Mouse (Mus musculus) olfactory bulb, adult 2 months (tissue): Measurements from ENCODE around the gene Adh7.

Experiments used
- CTCF ChIP-seq: fragments of 200-500 bp; IDR thresholded peaks from 2 replicates; pipeline ENCODE4 v1.5.1; 2012; ENCODE audit warnings: low read depth, mild to moderate bottlenecking, low read length, moderate library complexity; ENCODE audit not compliant: insufficient read depth
- POLR2A ChIP-seq: fragments of 200-500 bp; IDR thresholded peaks from 2 replicates; pipeline ENCODE4 v1.6.1; 2012; ENCODE audit warnings: mild to moderate bottlenecking, low read depth, low read length, moderate library complexity; ENCODE audit not compliant: insufficient read depth

DNA sequence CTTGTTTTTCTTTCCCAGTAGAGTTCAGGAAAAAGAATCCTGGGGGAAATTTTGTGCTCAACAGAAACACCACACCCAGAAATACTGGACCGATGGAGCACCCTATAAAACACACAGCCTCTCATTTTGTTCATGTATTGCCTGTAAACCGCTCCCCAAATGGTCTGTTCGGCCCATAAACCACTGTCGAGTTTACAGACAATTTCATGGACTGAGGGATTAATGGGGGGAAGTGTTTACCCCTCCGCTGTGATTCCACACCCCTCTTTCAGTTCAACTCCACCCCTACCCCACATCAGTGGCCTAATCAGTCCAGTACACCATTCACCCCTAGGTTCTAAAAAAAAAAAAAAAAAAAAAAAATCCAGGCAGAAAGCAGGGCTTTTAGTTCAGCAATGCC is 23.4 kb downstream of the Adh7 start:
- TF ChIP-seq CTCF (no peak), POLR2A (no peak)
